Mouse (Mus musculus): ENCODE results near the gene Psd4.

Gene Psd4

GRCm38 (mm10) chr2:24367030-24367894 is at the start of gene Psd4:
Psd4 (plus strand) TSS chr2:24367580.
- DNase-seq: peak; percentile 34 to 37

GRCm38 (mm10) chr2:24317919-24318598 is 49.3 kb upstream of the Psd4 start:
- DNase-seq: no peak

GRCm38 (mm10) chr2:24335333-24335732 is 32.0 kb upstream of the Psd4 start:
- no peak for DNase-seq

GRCm38 (mm10) chr2:24336545-24336944 is 30.8 kb upstream of the Psd4 start, which contains the start of gene Il1rn:
Il1rn (plus strand) TSS chr2:24336853.
- DNase-seq: no peak

- DNase-seq: no peak
Measured at GRCm38 (mm10) chr2:24341395-24341885, 25.9 kb upstream of the Psd4 start.

GRCm38 (mm10) chr2:24344619-24345018 is 22.8 kb upstream of the Psd4 start:
- DNase-seq: no peak

GRCm38 (mm10) chr2:24345056-24345455 is 22.3 kb upstream of the Psd4 start:
- DNase-seq: no peak

- no peak for DNase-seq
Measured at GRCm38 (mm10) chr2:24347926-24348325, 19.5 kb upstream of the Psd4 start.

- no peak for DNase-seq
Measured at GRCm38 (mm10) chr2:24351159-24351558, 16.2 kb upstream of the Psd4 start.

GRCm38 (mm10) chr2:24353042-24353441 is 14.3 kb upstream of the Psd4 start:
- DNase-seq: no peak

- peak in 1 of 2 experiments; percentile 11 for DNase-seq
Measured at GRCm38 (mm10) chr2:24357642-24358041, 9.7 kb upstream of the Psd4 start.

GRCm38 (mm10) chr2:24359347-24359746 is 8.0 kb upstream of the Psd4 start:
- DNase-seq: no peak

- no peak for DNase-seq
Measured at GRCm38 (mm10) chr2:24363818-24364217, 3.6 kb upstream of the Psd4 start.

- DNase-seq: no peak
Measured at GRCm38 (mm10) chr2:24366214-24366975, 985 bp upstream of the Psd4 start.

- no peak for DNase-seq
Measured at GRCm38 (mm10) chr2:24367895-24368261, 498 bp downstream of the Psd4 start.

GRCm38 (mm10) chr2:24378747-24379450 is 11.5 kb downstream of the Psd4 start:
- DNase-seq: no peak

- peak in 1 of 2 experiments; percentile 14 for DNase-seq
Measured at GRCm38 (mm10) chr2:24382456-24383230, 15.3 kb downstream of the Psd4 start.

GRCm38 (mm10) chr2:24383636-24384035 is 16.3 kb downstream of the Psd4 start:
- DNase-seq: no peak

GRCm38 (mm10) chr2:24384393-24384792 is 17.0 kb downstream of the Psd4 start:
- DNase-seq: no peak

GRCm38 (mm10) chr2:24385111-24385961 is 18.0 kb downstream of the Psd4 start:
- peak; percentile 71 to 85 for DNase-seq

All from thymus, adult 18-20 months (tissue).